Mouse (Mus musculus) urinary bladder, postnatal 36 days (tissue): Measurements from ENCODE around the gene Lims1.

ENCODE experiments used
- DNase-seq, 2 experiments: peaks; one replicate each; pipeline ENCODE4 v3.0.0; 2022; ENCODE audit warnings: low spot score in 2 of 2, mixed read lengths in 1 of 2

Gene Lims1

GRCm38 (mm10) chr10:58383282-58383681, 60.0 kb downstream of the Lims1 start:
- DNase-seq: no peak

- no peak for DNase-seq
Measured at GRCm38 (mm10) chr10:58383761-58384160, 60.5 kb downstream of the Lims1 start.

- no peak for DNase-seq
Measured at GRCm38 (mm10) chr10:58385629-58386028, 62.4 kb downstream of the Lims1 start.

GRCm38 (mm10) chr10:58386997-58387396, 63.7 kb downstream of the Lims1 start:
- no peak for DNase-seq

- no peak for DNase-seq
Measured at GRCm38 (mm10) chr10:58388648-58389047, 65.4 kb downstream of the Lims1 start.

- no peak for DNase-seq
Measured at GRCm38 (mm10) chr10:58389151-58389550, 65.9 kb downstream of the Lims1 start.

GRCm38 (mm10) chr10:58392435-58392834, 69.2 kb downstream of the Lims1 start:
- DNase-seq: no peak

GRCm38 (mm10) chr10:58393026-58394014, 70.1 kb downstream of the Lims1 start:
- no peak for DNase-seq

GRCm38 (mm10) chr10:58394170-58394569, 70.9 kb downstream of the Lims1 start:
- peak in 1 of 2 experiments; percentile 36 for DNase-seq

- DNase-seq: no peak
Measured at GRCm38 (mm10) chr10:58395315-58395714, 72.0 kb downstream of the Lims1 start.

GRCm38 (mm10) chr10:58395723-58396122, 72.5 kb downstream of the Lims1 start:
- DNase-seq: no peak

GRCm38 (mm10) chr10:58396600-58396999, 73.3 kb downstream of the Lims1 start:
- no peak for DNase-seq

- no peak for DNase-seq
Measured at GRCm38 (mm10) chr10:58398941-58399340, 75.7 kb downstream of the Lims1 start.

GRCm38 (mm10) chr10:58401838-58402237, 78.6 kb downstream of the Lims1 start:
- DNase-seq: peak; percentile 19 to 23

- DNase-seq: no peak
Measured at GRCm38 (mm10) chr10:58404639-58405038, 81.4 kb downstream of the Lims1 start.

- DNase-seq: no peak
Measured at GRCm38 (mm10) chr10:58405285-58405948, 82.2 kb downstream of the Lims1 start.

- DNase-seq: no peak
Measured at GRCm38 (mm10) chr10:58405949-58406305, 82.7 kb downstream of the Lims1 start.

- DNase-seq: no peak
Measured at GRCm38 (mm10) chr10:58412331-58412730, 89.1 kb downstream of the Lims1 start.

- DNase-seq: no peak
Measured at GRCm38 (mm10) chr10:58412852-58413251, 89.6 kb downstream of the Lims1 start.

GRCm38 (mm10) chr10:58416702-58417101, 93.4 kb downstream of the Lims1 start:
- DNase-seq: no peak

- no peak for DNase-seq
Measured at GRCm38 (mm10) chr10:58418290-58418971, 95.2 kb downstream of the Lims1 start.

GRCm38 (mm10) chr10:58427930-58428329, 104.7 kb downstream of the Lims1 start:
- no peak for DNase-seq
